Mouse (Mus musculus) embryonic facial prominence, embryonic 13.5 days (tissue): Measurements from ENCODE around the gene Npw. TPM values are rescaled to one million over a fixed set of nuclear protein-coding genes. Genes with fewer than 3 reads are reported as not detected.

ENCODE experiments used
- ATAC-seq: fragments of 200-750 bp; cut with Nextera tagmentation; 2 replicates; pipeline ENCODE4 v1.8.0; 2017; ENCODE audit warnings: low read depth; ENCODE audit not compliant: insufficient number of reproducible peaks, insufficient read depth, low FRiP score, low TSS enrichment
- H3K27ac ChIP-seq: fragments of 300-500 bp; sonication (generic); 2 replicates; pipeline ENCODE4 v1.5.1; 2015; ENCODE audit warnings: moderate library complexity, mild to moderate bottlenecking, inconsistent platforms
- H3K27me3 ChIP-seq: fragments of 300-500 bp; sonication (generic); 2 replicates; pipeline ENCODE4 v1.6.1; 2015; ENCODE audit warnings: mild to moderate bottlenecking, inconsistent platforms
- H3K36me3 ChIP-seq: fragments of 300-500 bp; sonication (generic); 2 replicates; pipeline ENCODE4 v1.6.1; 2015; ENCODE audit warnings: mild to moderate bottlenecking, inconsistent platforms
- H3K4me1 ChIP-seq: fragments of 300-500 bp; sonication (generic); 2 replicates; pipeline ENCODE4 v1.6.1; 2015; ENCODE audit warnings: inconsistent platforms
- H3K4me2 ChIP-seq: fragments of 300-500 bp; sonication (generic); 2 replicates; pipeline ENCODE4 v1.6.1; 2015; ENCODE audit warnings: moderate library complexity, mild to moderate bottlenecking, inconsistent platforms
- H3K4me3 ChIP-seq: fragments of 300-500 bp; sonication (generic); 2 replicates; pipeline ENCODE4 v1.5.1; 2015; ENCODE audit warnings: mild to moderate bottlenecking, inconsistent platforms
- H3K9ac ChIP-seq: fragments of 300-500 bp; sonication (generic); 2 replicates; pipeline ENCODE4 v1.6.1; 2015; ENCODE audit warnings: mild to moderate bottlenecking, inconsistent platforms
- H3K9me3 ChIP-seq: fragments of 300-500 bp; sonication (generic); 2 replicates; pipeline ENCODE4 v1.6.1; 2016; ENCODE audit warnings: inconsistent platforms
- WGBS: fragments of 180-500 bp; shearing (Covaris S2); methylation state at CpG from one replicate; pipeline ENCODE4 v1.1.7; 2015; ENCODE audit warnings: mixed read lengths; 5-methylcytosine and 5-hydroxymethylcytosine counted together
- polyA plus RNA-seq: library from polyadenylated mRNA; unstranded; fragments of >200 nt; fragmentation: Nextera tagmentation; extraction: Ambion mirVana; gene quantifications from 2 replicates; pipeline ENCODE4 v1.2.1, GENCODE M21; 2015

The Npw gene
- polyA plus RNA-seq, 1 experiment from 2014 or later = 1.2 TPM

GRCm38 (mm10) chr17:24692385-24692784 is 34.1 kb upstream of the Npw start:
- Histone ChIP-seq H3K4me2 (no peak overlapping the region), H3K4me1 (peaks cover 34% of the 10 kb centered on the region), H3K27me3 (peaks cover 41% of the 10 kb centered on the region), H3K4me3 (no peak overlapping the region), H3K9ac (no peak overlapping the region), H3K27ac (no peak overlapping the region), H3K36me3 (peaks cover 16% of the 10 kb centered on the region), H3K9me3 (no peaks in the 10 kb centered on the region)
- no peak for ATAC-seq
- WGBS = 85% methylated on average over 5 of the region's 5 CpGs

- Histone ChIP-seq H3K9me3 (no peaks in the 10 kb centered on the region), H3K9ac (peak within 1 kb of the TSS; percentile 65), H3K4me2 (peak within 1 kb of the TSS; percentile 75), H3K27ac (no peak within 1 kb of the TSS), H3K4me1 (peaks cover 21% of the 10 kb centered on the region), H3K4me3 (peak within 1 kb of the TSS; percentile 51), H3K27me3 (peaks cover 58% of the 10 kb centered on the region), H3K36me3 (peaks cover 16% of the 10 kb centered on the region)
- under 1% methylated on average over 50 of the region's 55 CpGs for WGBS
- ATAC-seq = peak; percentile 41; the same call in 1 of the 2 replicates
These were observed 31.2 kb upstream of the Npw start, which contains the start of gene Syngr3 for GRCm38 (mm10) chr17:24689251-24690081. Syngr3 (minus strand) TSS chr17:24689955.

GRCm38 (mm10) chr17:24687599-24687998 is 29.3 kb upstream of the Npw start:
- H3K9me3 ChIP-seq = no peaks in the 10 kb centered on the region
- peak overlapping the region; percentile 58 for H3K9ac ChIP-seq
- WGBS = 19% methylated on average over 23 of the region's 23 CpGs
- peaks cover 58% of the 10 kb centered on the region for H3K27me3 ChIP-seq
- peak overlapping the region; percentile 55 for H3K4me2 ChIP-seq
- H3K4me3 ChIP-seq = peak overlapping the region; percentile 31
- peaks cover 8% of the 10 kb centered on the region for H3K36me3 ChIP-seq
- no peak for ATAC-seq
- H3K27ac ChIP-seq = no peak overlapping the region
- peaks cover 21% of the 10 kb centered on the region for H3K4me1 ChIP-seq

GRCm38 (mm10) chr17:24687146-24687595 is 28.9 kb upstream of the Npw start:
- 2% methylated on average over 25 of the region's 25 CpGs for WGBS
- H3K27me3 ChIP-seq = peaks cover 58% of the 10 kb centered on the region
- ATAC-seq = no peak
- peak overlapping the region; percentile 58 for H3K9ac ChIP-seq
- H3K4me1 ChIP-seq = peaks cover 21% of the 10 kb centered on the region
- peaks cover 5% of the 10 kb centered on the region for H3K36me3 ChIP-seq
- H3K9me3 ChIP-seq = no peaks in the 10 kb centered on the region
- H3K4me3 ChIP-seq = peak overlapping the region; percentile 31
- peak overlapping the region; percentile 55 for H3K4me2 ChIP-seq
- H3K27ac ChIP-seq = no peak overlapping the region

GRCm38 (mm10) chr17:24686514-24686913 is 28.3 kb upstream of the Npw start:
- H3K36me3 ChIP-seq = peaks cover 8% of the 10 kb centered on the region
- no peak overlapping the region for H3K27ac ChIP-seq
- no peak overlapping the region for H3K9ac ChIP-seq
- no peak for ATAC-seq
- peak overlapping the region; percentile 44 for H3K4me2 ChIP-seq
- peaks cover 58% of the 10 kb centered on the region for H3K27me3 ChIP-seq
- H3K9me3 ChIP-seq = no peaks in the 10 kb centered on the region
- 29% methylated on average over 16 of the region's 16 CpGs for WGBS
- H3K4me1 ChIP-seq = peaks cover 21% of the 10 kb centered on the region
- no peak overlapping the region for H3K4me3 ChIP-seq

- Histone ChIP-seq H3K27me3 (no peaks in the 10 kb centered on the region), H3K9ac (no peak overlapping the region), H3K4me3 (no peak overlapping the region), H3K4me1 (peaks cover 6% of the 10 kb centered on the region; the same call in 1 of the 2 replicates), H3K4me2 (no peak overlapping the region), H3K36me3 (peaks cover 64% of the 10 kb centered on the region), H3K9me3 (no peaks in the 10 kb centered on the region), H3K27ac (no peak overlapping the region)
- 92% methylated on average over 24 of the region's 24 CpGs for WGBS
- no peak for ATAC-seq
These were observed 19.3 kb upstream of the Npw start for GRCm38 (mm10) chr17:24677500-24678080.

- Histone ChIP-seq H3K9ac (no peak overlapping the region), H3K4me1 (peaks cover 13% of the 10 kb centered on the region), H3K27me3 (no peaks in the 10 kb centered on the region), H3K4me2 (no peak overlapping the region), H3K9me3 (no peaks in the 10 kb centered on the region), H3K36me3 (peaks cover 59% of the 10 kb centered on the region), H3K4me3 (no peak overlapping the region), H3K27ac (no peak overlapping the region)
- 95% methylated on average over 5 of the region's 5 CpGs for WGBS
- ATAC-seq = no peak
These were observed 18.6 kb upstream of the Npw start for GRCm38 (mm10) chr17:24676877-24677276.

- peak overlapping the region; percentile 46; the same call in 1 of the 2 replicates for H3K9ac ChIP-seq
- H3K36me3 ChIP-seq = peaks cover 53% of the 10 kb centered on the region
- peaks cover 20% of the 10 kb centered on the region for H3K4me1 ChIP-seq
- 62% methylated on average over 2 of the region's 2 CpGs for WGBS
- no peak overlapping the region for H3K4me2 ChIP-seq
- ATAC-seq = no peak
- no peak overlapping the region for H3K4me3 ChIP-seq
- H3K9me3 ChIP-seq = no peaks in the 10 kb centered on the region
- no peaks in the 10 kb centered on the region for H3K27me3 ChIP-seq
- H3K27ac ChIP-seq = no peak overlapping the region
These were observed 17.9 kb upstream of the Npw start for GRCm38 (mm10) chr17:24676187-24676586.

GRCm38 (mm10) chr17:24674277-24674676 is 16.0 kb upstream of the Npw start:
- Histone ChIP-seq H3K36me3 (peaks cover 33% of the 10 kb centered on the region), H3K4me1 (peaks cover 29% of the 10 kb centered on the region), H3K4me3 (no peak overlapping the region), H3K27ac (0 out of 2 replicates have a peak overlapping the region, but pooled peaks have one; percentile 8), H3K4me2 (no peak overlapping the region), H3K9ac (no peak overlapping the region), H3K9me3 (no peaks in the 10 kb centered on the region), H3K27me3 (no peaks in the 10 kb centered on the region)
- 79% methylated on average over 7 of the region's 7 CpGs for WGBS
- no peak for ATAC-seq

- Histone ChIP-seq H3K4me1 (peaks cover 34% of the 10 kb centered on the region), H3K4me3 (no peak overlapping the region), H3K27me3 (no peaks in the 10 kb centered on the region), H3K9ac (no peak overlapping the region), H3K4me2 (peak overlapping the region; percentile 84), H3K9me3 (no peaks in the 10 kb centered on the region), H3K27ac (no peak overlapping the region), H3K36me3 (peaks cover 12% of the 10 kb centered on the region)
- 19% methylated on average over 5 of the region's 5 CpGs for WGBS
- ATAC-seq = no peak
These were observed 13.9 kb upstream of the Npw start for GRCm38 (mm10) chr17:24672141-24672540.

GRCm38 (mm10) chr17:24671346-24671745 is 13.1 kb upstream of the Npw start:
- H3K4me2 ChIP-seq = peak overlapping the region; percentile 84
- H3K4me3 ChIP-seq = peak overlapping the region; percentile 98
- peak overlapping the region; percentile 99 for H3K9ac ChIP-seq
- H3K9me3 ChIP-seq = no peaks in the 10 kb centered on the region
- peaks cover 5% of the 10 kb centered on the region; the same call in 1 of the 2 replicates for H3K36me3 ChIP-seq
- ATAC-seq = no peak
- H3K27me3 ChIP-seq = no peaks in the 10 kb centered on the region
- H3K4me1 ChIP-seq = peaks cover 34% of the 10 kb centered on the region
- H3K27ac ChIP-seq = no peak overlapping the region
- WGBS = 65% methylated on average over 5 of the region's 5 CpGs
